Mouse (Mus musculus) heart, embryonic 15.5 days (tissue): ENCODE data around the gene Smarcc1. TPM values are rescaled to one million over a fixed set of nuclear protein-coding genes. Genes with fewer than 3 reads are reported as not detected.
A peak's percentile ranks its signal among the peaks of the same experiment; 100 is the strongest.
"Not testable (repeated sequence)": the region's sequence is repeated elsewhere in the genome, so short reads cannot be mapped to it uniquely, and the experiment has no call there.

Source experiments
- ATAC-seq: fragments of 200-750 bp; cut with Nextera tagmentation; replicated peaks from 2 replicates; pipeline ENCODE4 v1.8.0; 2017; ENCODE audit warnings: low read depth, moderate TSS enrichment; ENCODE audit not compliant: insufficient number of reproducible peaks, insufficient read depth, low FRiP score
- H3K27ac ChIP-seq: fragments of 300-500 bp; sonication (generic); 2 replicates; pipeline ENCODE4 v1.5.1; 2015; ENCODE audit warnings: mild to moderate bottlenecking, inconsistent platforms
- H3K27me3 ChIP-seq: fragments of 300-500 bp; sonication (generic); 2 replicates; pipeline ENCODE4 v1.6.1; 2015; ENCODE audit warnings: inconsistent platforms
- H3K36me3 ChIP-seq: fragments of 300-500 bp; sonication (generic); 2 replicates; pipeline ENCODE4 v1.6.1; 2015; ENCODE audit warnings: mild to moderate bottlenecking, inconsistent platforms
- H3K4me1 ChIP-seq: fragments of 300-500 bp; sonication (generic); replicated peaks from 2 replicates; pipeline ENCODE4 v1.6.1; 2015; ENCODE audit warnings: inconsistent platforms
- H3K4me2 ChIP-seq: fragments of 300-500 bp; sonication (generic); 2 replicates; pipeline ENCODE4 v1.6.1; 2015; ENCODE audit warnings: inconsistent platforms, mild to moderate bottlenecking, moderate library complexity
- H3K4me3 ChIP-seq: fragments of 300-500 bp; sonication (generic); 2 replicates; pipeline ENCODE4 v1.5.1; 2015; ENCODE audit warnings: mild to moderate bottlenecking, inconsistent platforms
- H3K9ac ChIP-seq: fragments of 300-500 bp; sonication (generic); 2 replicates; pipeline ENCODE4 v1.6.1; 2015; ENCODE audit warnings: mild to moderate bottlenecking, inconsistent platforms
- H3K9me3 ChIP-seq: fragments of 300-500 bp; sonication (generic); replicated peaks from 2 replicates; pipeline ENCODE4 v1.6.1; 2016; ENCODE audit warnings: inconsistent platforms
- WGBS: fragments of 180-500 bp; shearing (Covaris S2); methylation state at CpG from one replicate; pipeline ENCODE4 v1.1.7; 2015; ENCODE audit warnings: mixed read lengths; 5-methylcytosine and 5-hydroxymethylcytosine counted together
- polyA plus RNA-seq: library from polyadenylated mRNA; unstranded; fragments of >200 nt; fragmentation: Nextera tagmentation; extraction: Ambion mirVana; gene quantifications from 2 replicates; pipeline ENCODE4 v1.2.1, GENCODE M21; 2015

Gene Smarcc1
- polyA plus RNA-seq, result 56.6 and 70.7 TPM in 2 replicates

- peak; percentile 95 for ATAC-seq
- under 1% methylated on average over 79 of the region's 79 CpGs for WGBS
- H3K4me2 ChIP-seq, result peak within 1 kb of the TSS; percentile 83
- peak within 1 kb of the TSS; percentile 97 for H3K27ac ChIP-seq
- no peaks in the 10 kb centered on the region for H3K9me3 ChIP-seq
- H3K36me3 ChIP-seq, result peaks cover 19% of the 10 kb centered on the region
- peaks cover 19% of the 10 kb centered on the region for H3K4me1 ChIP-seq
- no peaks in the 10 kb centered on the region for H3K27me3 ChIP-seq
- peak within 1 kb of the TSS; percentile 85 for H3K4me3 ChIP-seq
- H3K9ac ChIP-seq, result peak within 1 kb of the TSS; percentile 91
Measured at GRCm38 (mm10) chr9:110116977-110117778, at the start of gene Smarcc1. Gene Smarcc1, plus strand, starts transcription at chr9:110117708.

- Histone ChIP-seq H3K36me3 (peaks cover 67% of the 10 kb centered on the region), H3K9me3 (no peaks in the 10 kb centered on the region), H3K9ac (no peak overlapping the region), H3K4me2 (no peak overlapping the region), H3K27ac (no peak overlapping the region), H3K4me1 (peaks cover 14% of the 10 kb centered on the region), H3K27me3 (no peaks in the 10 kb centered on the region), H3K4me3 (no peak overlapping the region)
- no peak for ATAC-seq
- WGBS, result 87% methylated on average over 6 of the region's 6 CpGs
Measured at GRCm38 (mm10) chr9:110068745-110069144, 48.8 kb upstream of the Smarcc1 start.

GRCm38 (mm10) chr9:110070358-110070757 is 47.1 kb upstream of the Smarcc1 start:
- Histone ChIP-seq H3K4me1 (peaks cover 14% of the 10 kb centered on the region), H3K27me3 (no peaks in the 10 kb centered on the region), H3K9me3 (no peaks in the 10 kb centered on the region), H3K27ac (peak overlapping the region; percentile 66), H3K4me3 (no peak overlapping the region), H3K4me2 (no peak overlapping the region), H3K9ac (no peak overlapping the region), H3K36me3 (peaks cover 71% of the 10 kb centered on the region)
- ATAC-seq, result peak; percentile 74; the same call in 1 of the 2 replicates
- WGBS, result 42% methylated on average over 9 of the region's 9 CpGs

- Histone ChIP-seq H3K9me3 (no peaks in the 10 kb centered on the region), H3K36me3 (peaks cover 72% of the 10 kb centered on the region)
Measured at GRCm38 (mm10) chr9:110071011-110071410, 46.5 kb upstream of the Smarcc1 start.

GRCm38 (mm10) chr9:110071843-110072242 is 45.7 kb upstream of the Smarcc1 start:
- no peak overlapping the region for H3K9ac ChIP-seq
- H3K4me1 ChIP-seq, result peaks cover 14% of the 10 kb centered on the region
- H3K4me3 ChIP-seq, result no peak overlapping the region
- H3K9me3 ChIP-seq, result no peaks in the 10 kb centered on the region
- 8% methylated on average over 1 of the region's 1 CpGs for WGBS
- H3K27ac ChIP-seq, result no peak overlapping the region
- peaks cover 67% of the 10 kb centered on the region for H3K36me3 ChIP-seq
- H3K27me3 ChIP-seq, result no peaks in the 10 kb centered on the region
- H3K4me2 ChIP-seq, result no peak overlapping the region
- ATAC-seq, result no peak

More at GRCm38 (mm10) chr9:110071011-110071410, 46.5 kb upstream of the Smarcc1 start:
- Histone ChIP-seq H3K4me1 (peaks cover 14% of the 10 kb centered on the region), H3K4me3 (no peak overlapping the region), H3K27me3 (no peaks in the 10 kb centered on the region), H3K4me2 (no peak overlapping the region), H3K9ac (no peak overlapping the region), H3K27ac (peak overlapping the region; percentile 66)
- WGBS, result 62% methylated on average over 4 of the region's 4 CpGs
- ATAC-seq, result no peak

GRCm38 (mm10) chr9:110076468-110076867 is 41.0 kb upstream of the Smarcc1 start:
- H3K9me3 ChIP-seq, H3K9ac ChIP-seq, H3K27ac ChIP-seq, ATAC-seq, H3K4me3 ChIP-seq, H3K27me3 ChIP-seq, H3K4me2 ChIP-seq: not testable (repeated sequence)
- WGBS, result 80% methylated on average over 5 of the region's 7 CpGs
- Histone ChIP-seq H3K36me3 (peaks cover 63% of the 10 kb centered on the region), H3K4me1 (peaks cover 12% of the 10 kb centered on the region)

GRCm38 (mm10) chr9:110081066-110081465 is 36.4 kb upstream of the Smarcc1 start:
- H3K27ac ChIP-seq, result peak overlapping the region; percentile 58
- H3K4me3 ChIP-seq, result no peak overlapping the region
- ATAC-seq, result peak; percentile 61
- peaks cover 40% of the 10 kb centered on the region for H3K4me1 ChIP-seq
- WGBS, result 66% methylated on average over 3 of the region's 3 CpGs
- H3K36me3 ChIP-seq, result peaks cover 69% of the 10 kb centered on the region
- no peak overlapping the region for H3K9ac ChIP-seq
- H3K9me3 ChIP-seq, result no peaks in the 10 kb centered on the region
- H3K4me2 ChIP-seq, result no peak overlapping the region
- H3K27me3 ChIP-seq, result no peaks in the 10 kb centered on the region

GRCm38 (mm10) chr9:110084201-110084964 is 33.1 kb upstream of the Smarcc1 start:
- no peaks in the 10 kb centered on the region for H3K9me3 ChIP-seq
- H3K4me3 ChIP-seq, result no peak overlapping the region
- no peaks in the 10 kb centered on the region for H3K27me3 ChIP-seq
- peak overlapping the region; percentile 81 for H3K27ac ChIP-seq
- 73% methylated on average over 25 of the region's 25 CpGs for WGBS
- no peak overlapping the region for H3K9ac ChIP-seq
- H3K4me1 ChIP-seq, result peaks cover 40% of the 10 kb centered on the region
- peak; percentile 54; the same call in 1 of the 2 replicates for ATAC-seq
- peaks cover 74% of the 10 kb centered on the region for H3K36me3 ChIP-seq
- no peak overlapping the region for H3K4me2 ChIP-seq

GRCm38 (mm10) chr9:110085693-110086092 is 31.8 kb upstream of the Smarcc1 start:
- Histone ChIP-seq H3K4me1 (peaks cover 39% of the 10 kb centered on the region), H3K9ac (no peak overlapping the region), H3K36me3 (peaks cover 81% of the 10 kb centered on the region), H3K27me3 (no peaks in the 10 kb centered on the region), H3K9me3 (no peaks in the 10 kb centered on the region), H3K27ac (no peak overlapping the region), H3K4me3 (no peak overlapping the region), H3K4me2 (no peak overlapping the region)
- WGBS, result 86% methylated on average over 8 of the region's 8 CpGs
- ATAC-seq, result no peak

- Histone ChIP-seq H3K4me1 (no peaks in the 10 kb centered on the region), H3K9me3 (no peaks in the 10 kb centered on the region), H3K4me3 (no peak overlapping the region), H3K9ac (no peak overlapping the region), H3K4me2 (no peak overlapping the region), H3K27me3 (no peaks in the 10 kb centered on the region), H3K27ac (no peak overlapping the region), H3K36me3 (peaks cover 96% of the 10 kb centered on the region)
- WGBS, result 87% methylated on average over 4 of the region's 4 CpGs
- no peak for ATAC-seq
Measured at GRCm38 (mm10) chr9:110093303-110093702, 24.2 kb upstream of the Smarcc1 start.

- WGBS, result 96% methylated on average over 4 of the region's 4 CpGs
- H3K9ac ChIP-seq, result no peak overlapping the region
Measured at GRCm38 (mm10) chr9:110094761-110095160, 22.7 kb upstream of the Smarcc1 start.

More at GRCm38 (mm10) chr9:110094761-110095160, 22.7 kb upstream of the Smarcc1 start:
- Histone ChIP-seq H3K36me3 (peaks cover 95% of the 10 kb centered on the region), H3K27me3 (no peaks in the 10 kb centered on the region), H3K4me2 (no peak overlapping the region), H3K4me3 (no peak overlapping the region), H3K4me1 (peaks cover 5% of the 10 kb centered on the region), H3K27ac (no peak overlapping the region), H3K9me3 (no peaks in the 10 kb centered on the region)
- ATAC-seq, result no peak
